Mouse (Mus musculus) kidney, postnatal 0 days (tissue): ENCODE results near the gene Erich3. TPM values are rescaled to one million over a fixed set of nuclear protein-coding genes. Genes with fewer than 3 reads are reported as not detected.
A peak's percentile ranks its signal among the peaks of the same experiment; 100 is the strongest.

ENCODE experiments used
- ATAC-seq: fragments of 200-750 bp; cut with Nextera tagmentation; replicated peaks from 2 replicates; pipeline ENCODE4 v1.8.0; 2017; ENCODE audit warnings: low read depth, moderate number of reproducible peaks, moderate TSS enrichment, moderate library complexity; ENCODE audit not compliant: low FRiP score
- DNase-seq: peaks from one replicate; pipeline ENCODE4 v3.0.0-alpha.2; 2016; ENCODE audit warnings: low spot score
- H3K27ac ChIP-seq: fragments of 300-500 bp; sonication (generic); 2 replicates; pipeline ENCODE4 v1.5.1; 2014; ENCODE audit warnings: mild to moderate bottlenecking
- H3K27me3 ChIP-seq: fragments of 300-500 bp; sonication (generic); 2 replicates; pipeline ENCODE4 v1.6.1; 2014; ENCODE audit warnings: low read length, mixed read lengths; ENCODE audit not compliant: insufficient read depth
- H3K36me3 ChIP-seq: fragments of 300-500 bp; sonication (generic); 2 replicates; pipeline ENCODE4 v1.6.1; 2014; ENCODE audit warnings: low read length, mixed read lengths; ENCODE audit not compliant: insufficient read depth
- H3K4me1 ChIP-seq: fragments of 300-500 bp; sonication (generic); replicated peaks from 2 replicates; pipeline ENCODE4 v1.6.1; 2014; ENCODE audit warnings: antibody characterized with exemption, low read length, mixed read lengths; ENCODE audit not compliant: insufficient read depth
- H3K4me2 ChIP-seq: fragments of 300-500 bp; sonication (generic); 2 replicates; pipeline ENCODE4 v1.6.1; 2014; ENCODE audit warnings: mild to moderate bottlenecking, low read length, moderate library complexity, mixed read lengths
- H3K4me3 ChIP-seq: fragments of 300-500 bp; sonication (generic); replicated peaks from 2 replicates; pipeline ENCODE4 v1.5.1; 2014; ENCODE audit warnings: low read depth, low read length
- H3K9ac ChIP-seq: fragments of 300-500 bp; sonication (generic); 2 replicates; pipeline ENCODE4 v1.6.1; 2014; ENCODE audit warnings: low read depth, low read length
- H3K9me3 ChIP-seq: fragments of 300-500 bp; sonication (generic); replicated peaks from 2 replicates; pipeline ENCODE4 v1.6.1; 2016; ENCODE audit warnings: low read length, inconsistent platforms, mixed read lengths
- CTCF ChIP-seq: IDR thresholded peaks from 2 replicates; pipeline ENCODE4 v1.5.1; 2016; ENCODE audit warnings: antibody characterized with exemption, low read depth, mild to moderate bottlenecking, moderate library complexity
- WGBS: fragments of 180-500 bp; shearing (Covaris S2); extraction: QIAGEN DNeasy Blood & Tissue Kit; methylation state at CpG from one replicate; pipeline ENCODE4 v1.1.7; 2014; 5-methylcytosine and 5-hydroxymethylcytosine counted together
- polyA plus RNA-seq: library from polyadenylated mRNA; unstranded; fragments of >200 nt; fragmentation: Nextera tagmentation; extraction: Ambion mirVana; gene quantifications from 2 replicates; pipeline ENCODE4 v1.2.1, GENCODE M21; 2015

Erich3 gene
- polyA plus RNA-seq, 1 experiment from 2014 or later: not detected

DNA sequence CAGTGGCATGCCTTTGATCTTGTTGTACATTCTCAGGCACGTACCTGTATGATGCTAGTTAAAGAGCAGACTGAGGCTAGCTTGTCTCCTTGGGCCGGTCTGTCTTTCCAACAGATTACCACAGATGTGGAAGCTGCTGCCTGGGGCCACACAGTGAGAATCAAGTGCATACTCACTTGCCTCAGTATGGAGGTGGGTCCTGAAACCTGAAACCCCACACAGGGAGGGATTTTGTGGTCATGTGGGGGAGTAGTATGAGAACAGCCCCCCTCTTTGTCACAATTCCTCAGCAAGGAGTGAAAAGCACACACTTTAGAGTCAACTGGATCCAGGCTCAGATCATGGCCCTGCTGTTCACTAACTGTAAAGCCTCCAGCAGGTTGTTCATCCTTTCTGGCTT, 151.9 kb downstream of the Erich3 start:
- H3K9ac ChIP-seq: no peak overlapping the region
- H3K4me1 ChIP-seq: no peaks in the 10 kb centered on the region
- H3K27ac ChIP-seq: no peak overlapping the region
- no peak overlapping the region for H3K4me2 ChIP-seq
- no peak for TF ChIP-seq CTCF
- H3K4me3 ChIP-seq: no peak overlapping the region
- no peak for ATAC-seq
- no peak for DNase-seq
- no peaks in the 10 kb centered on the region for H3K9me3 ChIP-seq
- 23% methylated on average over 2 of the region's 2 CpGs for WGBS
- no peaks in the 10 kb centered on the region for H3K27me3 ChIP-seq
- H3K36me3 ChIP-seq: no peaks in the 10 kb centered on the region

DNA sequence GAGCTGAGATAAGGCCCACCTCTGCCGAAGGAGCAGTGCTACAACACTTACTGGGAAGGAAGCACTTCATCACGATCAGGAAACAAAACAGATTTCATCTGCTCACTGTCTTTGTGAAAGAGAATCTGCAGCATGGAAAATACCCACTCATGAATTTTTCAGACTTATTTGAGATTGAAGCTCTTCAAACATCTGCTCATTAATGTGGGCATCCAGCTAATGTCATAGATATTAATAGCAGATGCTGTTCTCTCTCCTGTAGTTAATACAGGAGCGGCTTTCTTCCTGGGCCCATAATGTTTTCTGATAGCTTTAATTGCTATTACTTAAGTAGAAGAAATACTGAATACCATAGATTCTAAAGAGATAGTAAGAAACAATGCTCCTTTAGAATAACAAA, 152.6 kb downstream of the Erich3 start:
- ATAC-seq: no peak
- Histone ChIP-seq H3K27ac (no peak overlapping the region), H3K27me3 (no peaks in the 10 kb centered on the region), H3K36me3 (no peaks in the 10 kb centered on the region), H3K4me2 (no peak overlapping the region), H3K4me1 (no peaks in the 10 kb centered on the region), H3K9ac (no peak overlapping the region), H3K4me3 (no peak overlapping the region), H3K9me3 (no peaks in the 10 kb centered on the region)
- no peak for DNase-seq
- TF ChIP-seq CTCF: no peak
- WGBS: 68% methylated on average over 3 of the region's 3 CpGs

DNA sequence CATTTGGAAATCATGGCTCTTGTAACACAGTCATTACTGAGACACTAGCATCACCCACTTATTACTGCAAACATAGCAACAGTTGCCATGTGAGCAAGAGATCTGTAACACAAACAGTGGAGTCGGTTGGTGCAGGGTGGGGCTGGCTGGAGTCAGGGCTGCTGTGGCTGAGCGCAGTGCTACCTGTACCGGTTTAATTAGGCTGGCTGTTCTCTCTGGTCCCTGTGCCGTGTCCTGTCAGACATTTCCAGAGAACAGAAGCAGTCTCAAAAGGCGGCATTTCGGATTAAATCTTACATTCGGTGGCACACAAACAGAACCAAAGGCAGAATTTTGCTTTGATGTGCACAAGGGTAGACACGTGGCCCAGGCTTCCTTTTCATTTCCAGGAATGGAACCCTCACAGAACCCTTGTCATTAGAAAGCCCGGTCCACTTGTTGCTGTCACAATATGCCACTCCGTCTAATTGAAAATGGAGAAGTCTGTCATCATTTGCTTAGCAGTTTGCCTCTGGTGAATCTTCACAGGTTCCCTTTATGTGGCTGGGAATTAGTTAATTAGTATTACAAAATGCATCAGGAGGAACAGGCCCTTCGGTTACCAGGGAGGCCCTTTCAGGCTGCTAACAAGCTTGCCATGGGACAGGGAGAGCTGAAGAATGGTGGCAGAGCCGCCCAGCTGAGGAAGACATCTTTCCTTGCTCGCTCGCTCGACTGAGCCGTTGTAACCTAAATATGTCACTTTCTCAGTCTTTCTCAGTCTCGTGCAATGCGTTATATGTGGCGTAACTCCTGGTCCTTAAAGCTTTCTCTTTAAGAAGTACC, 153.4 kb downstream of the Erich3 start:
- no peaks in the 10 kb centered on the region for H3K9me3 ChIP-seq
- no peaks in the 10 kb centered on the region for H3K27me3 ChIP-seq
- H3K9ac ChIP-seq: no peak overlapping the region
- H3K4me2 ChIP-seq: no peak overlapping the region
- WGBS: 45% methylated on average over 19 of the region's 19 CpGs
- H3K27ac ChIP-seq: no peak overlapping the region
- ATAC-seq (0 out of 2 replicates have a peak, but pooled peaks have one; percentile 40), DNase-seq (no peak)
- H3K36me3 ChIP-seq: no peaks in the 10 kb centered on the region
- no peak overlapping the region for H3K4me3 ChIP-seq
- TF ChIP-seq CTCF: no peak
- no peaks in the 10 kb centered on the region for H3K4me1 ChIP-seq

Other genes starting within 250 kb of the Erich3 start
- 92.1 and 104 TPM in 2 replicates for gene Cryz, start 67.1 kb upstream of the Erich3 start, polyA plus RNA-seq
- 16.3 and 16.8 TPM in 2 replicates for gene Tyw3, start 66.8 kb upstream of the Erich3 start, polyA plus RNA-seq